Mouse (Mus musculus) heart, adult 18-20 months (tissue): ENCODE measurements around the gene Kctd17. TPM values are rescaled to one million over a fixed set of nuclear protein-coding genes. Genes with fewer than 3 reads are reported as not detected.

Experiments
- DNase-seq, 2 experiments: peaks; one replicate each; pipeline ENCODE4 v3.0.0; 2021 to 2022; ENCODE audit warnings: mixed read lengths in 1 of 2
- total RNA-seq, 2 experiments: library from RNA; stranded (reverse); gene quantifications; 2 replicates each; pipeline ENCODE4 v1.2.3; 2021

Gene Kctd17
- total RNA-seq, 2 experiments from 2014 or later: 22.5 to 23.7 TPM

GRCm38 (mm10) chr15:78481448-78482000 lies 53.2 kb downstream of the Kctd17 start:
- peak in 1 of 2 experiments; percentile 22 for DNase-seq

GRCm38 (mm10) chr15:78482518-78482917 lies 54.2 kb downstream of the Kctd17 start:
- no peak for DNase-seq

GRCm38 (mm10) chr15:78483311-78483710 lies 54.9 kb downstream of the Kctd17 start:
- no peak for DNase-seq

- no peak for DNase-seq
Observed at GRCm38 (mm10) chr15:78486564-78486963, 58.2 kb downstream of the Kctd17 start.

GRCm38 (mm10) chr15:78487066-78487465 lies 58.7 kb downstream of the Kctd17 start:
- DNase-seq: no peak

Other genes starting within 250 kb of the Kctd17 start
- under 1 TPM; 0.57 to 0.93 TPM for gene Pvalb, start 222.2 kb upstream of the Kctd17 start, total RNA-seq
- 1 to 10 TPM; 2.0 to 2.8 TPM for gene Ncf4, start 183.8 kb upstream of the Kctd17 start, total RNA-seq
- 1 to 10 TPM in 1 of 2 experiments, under 1 TPM in 1; 0.37 to 2.5 TPM for gene Csf2rb2, start 122.8 kb upstream of the Kctd17 start, total RNA-seq
- 1 to 10 TPM in 1 of 2 experiments, under 1 TPM in 1; 0.87 to 5.0 TPM for gene Csf2rb, start 102.8 kb upstream of the Kctd17 start, total RNA-seq
- not detected for gene Tex33, start 32.7 kb upstream of the Kctd17 start, total RNA-seq
- gene Tst, start 22.7 kb upstream of the Kctd17 start, total RNA-seq: 10 to 100 TPM; 21.5 to 28.3 TPM
- 10 to 100 TPM; 47.9 to 49.0 TPM for gene Mpst, start 22.1 kb upstream of the Kctd17 start, total RNA-seq
- gene Tmprss6, start 40.1 kb downstream of the Kctd17 start, total RNA-seq: not detected
- 1 to 10 TPM in 1 of 2 experiments, under 1 TPM in 1; 0.55 to 2.4 TPM for gene Il2rb, start 66.7 kb downstream of the Kctd17 start, total RNA-seq
- gene C1qtnf6, start 102.9 kb downstream of the Kctd17 start, total RNA-seq: 1 to 10 TPM; 7.8 to 7.9 TPM
- not detected for gene Sstr3, start 116.1 kb downstream of the Kctd17 start, total RNA-seq
- gene Rac2, start 144.2 kb downstream of the Kctd17 start, total RNA-seq: 10 to 100 TPM in 1 of 2 experiments, 1 to 10 TPM in 1; 2.2 to 19.1 TPM
- gene Cyth4, start 168.5 kb downstream of the Kctd17 start, total RNA-seq: 1 to 10 TPM; 3.8 to 6.3 TPM